Mouse (Mus musculus) left cerebral cortex, postnatal 25 days (tissue): ENCODE data around the gene Nuak2. TPM values are rescaled to one million over a fixed set of nuclear protein-coding genes. Genes with fewer than 3 reads are reported as not detected.

Source experiments
- DNase-seq, 2 experiments: peaks; one replicate each; pipeline ENCODE4 v3.0.0; 2022; ENCODE audit warnings: low spot score in 2 of 2, mixed read lengths in 1 of 2
- intact Hi-C: fragments of 180-260 bp; cut with DNase I; formaldehyde crosslinking; loops from one replicate; pipeline ENCODE4 v1.15.1; 2025
- total RNA-seq, 2 experiments: library from RNA; stranded (reverse); gene quantifications; 2 replicates each; pipeline ENCODE4 v1.2.3; 2021

Gene Nuak2
- total RNA-seq, 2 experiments from 2014 or later = 0.94 to 0.96 TPM

DNA sequence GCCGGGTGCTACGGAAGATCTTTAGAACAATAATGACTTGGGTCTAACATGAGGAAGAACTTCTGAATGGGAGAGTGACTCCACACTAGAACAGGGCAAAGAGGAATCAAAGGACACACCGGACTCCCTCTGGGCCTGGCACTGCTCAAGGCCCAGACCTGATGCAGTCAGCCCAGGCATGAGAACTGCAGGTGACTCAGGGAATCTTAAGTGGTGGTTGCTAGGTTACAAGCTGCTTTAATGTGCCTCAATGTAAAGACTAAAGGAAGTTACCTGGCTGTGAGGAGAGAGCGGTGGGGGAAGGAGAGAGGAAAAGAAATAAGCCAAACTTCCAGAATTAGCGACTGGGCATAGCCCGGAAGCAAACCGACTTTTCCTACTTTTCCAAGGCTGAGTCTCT, 20.4 kb upstream of the Nuak2 start:
- intact Hi-C loops = no loop called here
- no peak for DNase-seq

GRCm38 (mm10) chr1:132296051-132296450, 19.9 kb upstream of the Nuak2 start:
- intact Hi-C loops = no loop called here
- peak in 1 of 2 experiments; percentile 65 for DNase-seq

DNA sequence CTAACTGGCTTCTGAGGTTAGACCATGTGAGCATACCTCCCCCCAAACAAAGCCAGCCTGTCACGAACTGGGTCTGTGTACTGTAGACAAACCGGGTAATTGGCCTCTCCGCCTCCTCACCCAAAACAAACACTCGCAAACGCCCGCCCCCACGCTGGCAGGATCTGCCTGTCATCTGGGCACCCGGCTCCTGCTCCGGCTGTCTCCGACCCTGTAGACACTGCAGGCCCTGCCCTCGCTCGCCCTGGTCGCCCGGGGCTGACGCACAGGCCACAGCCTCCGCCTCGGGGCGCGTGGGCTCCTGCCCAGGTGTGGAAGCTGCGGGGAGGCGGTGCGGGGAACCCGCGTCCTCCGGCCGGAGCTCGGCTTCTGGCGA, 17.5 kb upstream of the Nuak2 start, which contains the start of gene Klhdc8a:
Gene Klhdc8a, plus strand, starts transcription at position 202 of the 376 bp plus-strand sequence.
- peak; percentile 52 to 59 for DNase-seq
- intact Hi-C loops = no loop called here

GRCm38 (mm10) chr1:132298801-132299464, 17.0 kb upstream of the Nuak2 start:
- peak in 1 of 2 experiments; percentile 48 for DNase-seq
- intact Hi-C loops = no loop called here

DNA sequence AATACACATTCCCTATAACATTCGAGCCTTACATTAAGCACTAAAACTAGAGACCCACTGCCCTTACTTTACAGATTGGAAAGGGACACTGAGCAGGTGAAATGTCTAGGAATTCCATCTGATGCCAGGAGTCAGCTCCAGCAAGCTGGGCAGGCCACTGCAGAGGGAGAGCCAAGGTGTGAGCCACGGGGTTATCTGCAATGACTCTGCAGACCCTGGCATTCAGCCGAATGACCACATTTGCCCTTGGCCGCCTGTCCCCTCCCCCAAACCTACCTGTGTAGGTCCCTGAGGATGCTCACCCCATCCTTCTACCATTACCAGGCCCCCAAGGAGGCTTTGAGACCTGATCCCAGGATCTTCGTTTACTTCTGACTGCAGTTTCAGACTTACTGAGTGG, 16.2 kb upstream of the Nuak2 start:
- no peak for DNase-seq
- intact Hi-C loops = no loop called here

GRCm38 (mm10) chr1:132301242-132301641, 14.7 kb upstream of the Nuak2 start:
- no peak for DNase-seq
- intact Hi-C loops = no loop called here

DNA sequence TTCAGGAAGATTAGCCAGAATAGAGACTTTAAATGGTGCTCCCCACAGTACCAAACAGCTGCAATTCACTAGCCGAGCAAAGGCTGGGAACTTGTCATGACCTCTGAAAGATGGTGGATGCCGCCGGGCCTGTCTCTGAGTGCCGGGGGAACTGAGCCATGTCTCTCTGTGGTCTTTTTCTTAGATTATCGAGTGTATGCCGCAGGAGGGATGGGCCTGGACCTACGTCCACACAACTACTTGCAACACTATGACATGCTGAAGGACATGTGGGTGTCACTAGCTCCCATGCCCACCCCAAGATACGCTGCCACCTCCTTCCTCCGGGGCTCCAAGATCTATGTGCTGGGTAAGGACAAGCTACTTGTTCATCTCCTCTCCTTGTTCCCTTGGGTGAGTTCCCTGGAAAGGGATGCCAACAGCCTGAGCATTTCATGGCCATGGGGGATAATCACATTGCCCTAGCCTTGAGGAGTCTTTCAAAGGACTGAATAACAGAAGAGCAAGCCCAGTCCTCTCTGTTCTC, 13.5 kb upstream of the Nuak2 start:
- intact Hi-C loops = no loop called here
- DNase-seq = no peak

DNA sequence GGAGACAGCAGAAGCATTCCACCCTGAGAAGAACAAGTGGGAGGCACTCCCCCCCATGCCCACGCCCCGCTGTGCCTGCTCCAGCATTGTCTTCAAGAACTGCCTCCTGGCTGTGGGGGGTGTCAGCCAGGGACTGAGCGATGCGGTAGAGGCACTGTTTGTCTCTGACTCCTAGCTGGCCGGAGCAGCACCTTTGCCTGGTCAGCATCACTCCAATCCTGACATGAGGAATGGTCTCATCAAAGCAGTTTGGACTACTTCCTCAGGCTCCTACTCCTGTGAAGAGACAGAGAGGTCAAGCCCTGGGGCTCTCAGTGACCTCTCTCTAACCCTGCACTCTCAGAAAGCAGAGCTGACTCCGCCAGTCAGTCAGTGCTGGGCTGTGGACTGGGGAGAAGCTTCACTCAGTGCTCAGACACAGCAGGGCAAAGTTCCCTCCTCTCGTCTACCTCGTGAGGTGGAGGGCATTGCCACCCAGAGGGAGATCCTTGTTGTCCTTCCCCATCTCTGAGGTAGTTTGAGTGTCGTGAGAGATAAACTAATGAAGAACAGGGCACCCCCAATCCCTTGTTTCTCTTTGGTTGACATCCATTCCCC, 11.2 kb upstream of the Nuak2 start:
- intact Hi-C loops = loop anchor here (5.0 kb wide), 2 partner anchors 67 to 147 kb away; no protein-coding TSS in a partner anchor
- no peak for DNase-seq

GRCm38 (mm10) chr1:132306160-132306559, 9.8 kb upstream of the Nuak2 start:
- peak; percentile 47 to 53 for DNase-seq
- intact Hi-C loops = loop anchor here (2.0 to 5.0 kb wide), 3 partner anchors 69 to 185 kb away; no protein-coding TSS in a partner anchor

DNA sequence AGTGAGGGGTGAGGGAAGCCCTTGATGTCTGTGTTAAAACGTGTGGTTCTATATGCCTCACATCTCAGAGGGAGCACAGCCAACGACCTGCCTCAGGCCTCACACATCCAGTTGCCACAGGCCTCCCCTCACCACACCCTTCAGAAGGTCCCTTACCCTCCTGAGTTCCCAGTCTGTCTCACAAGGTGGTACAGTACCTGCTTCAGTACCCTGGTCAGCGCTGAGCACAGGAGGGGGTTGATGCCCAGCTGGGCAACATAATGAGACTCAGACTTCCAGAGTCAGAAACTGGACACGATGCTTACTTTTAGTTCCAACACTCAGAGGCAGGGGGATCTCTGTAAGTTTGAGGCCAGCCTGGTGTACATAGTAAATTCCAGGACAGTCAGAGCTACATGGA, 9.1 kb upstream of the Nuak2 start:
- intact Hi-C loops = loop anchor here (2.0 to 5.0 kb wide), 3 partner anchors 70 to 186 kb away; no protein-coding TSS in a partner anchor
- DNase-seq = no peak

DNA sequence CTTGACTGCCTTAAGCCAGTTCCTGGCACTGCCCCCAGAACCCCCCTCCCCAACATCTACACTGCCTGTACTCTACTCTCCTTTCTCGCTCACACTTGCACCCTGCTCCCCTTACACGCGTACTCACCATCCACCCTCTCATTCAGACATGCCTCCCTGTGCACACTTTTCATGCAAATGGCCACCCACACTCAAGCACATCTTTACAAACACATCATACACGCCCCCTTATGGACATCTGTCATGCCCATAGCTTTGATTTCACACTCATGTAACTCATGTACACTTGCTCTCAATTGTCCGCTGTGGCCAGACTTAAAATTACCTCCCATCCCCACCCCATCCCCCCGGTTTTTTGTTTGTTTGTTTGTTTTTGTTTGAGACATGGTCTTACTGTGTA, 8.0 kb upstream of the Nuak2 start:
- DNase-seq = peak in 1 of 2 experiments; percentile 67
- intact Hi-C loops = loop anchor here (2.0 to 5.0 kb wide), 3 partner anchors 71 to 187 kb away; no protein-coding TSS in a partner anchor

DNA sequence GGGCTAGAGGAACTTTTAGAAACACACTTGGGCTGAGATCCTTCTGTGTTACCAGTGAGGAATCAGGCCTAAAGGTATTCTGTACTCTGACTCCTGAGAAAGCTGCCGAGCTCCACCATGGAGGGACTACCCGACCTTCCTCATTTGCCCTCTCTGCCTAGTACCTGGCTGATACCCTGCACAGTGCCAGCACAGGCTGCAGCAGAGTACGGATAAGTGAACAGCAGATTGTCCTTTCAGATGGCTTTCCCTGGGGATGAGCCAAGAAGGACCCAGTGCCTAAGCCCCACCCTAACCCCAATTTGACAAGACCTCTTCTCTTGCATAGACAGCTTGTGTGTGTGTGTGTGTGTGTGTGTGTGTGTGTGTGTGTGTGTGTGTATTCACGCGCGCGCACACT, 7.3 kb upstream of the Nuak2 start:
- intact Hi-C loops = loop anchor here (5.0 kb wide), 2 partner anchors 71 to 151 kb away; no protein-coding TSS in a partner anchor
- DNase-seq = no peak

- intact Hi-C loops = no loop called here
- no peak for DNase-seq
Measured at GRCm38 (mm10) chr1:132310754-132311153, 5.2 kb upstream of the Nuak2 start.

GRCm38 (mm10) chr1:132311174-132311859, 4.6 kb upstream of the Nuak2 start:
- intact Hi-C loops = no loop called here

DNA sequence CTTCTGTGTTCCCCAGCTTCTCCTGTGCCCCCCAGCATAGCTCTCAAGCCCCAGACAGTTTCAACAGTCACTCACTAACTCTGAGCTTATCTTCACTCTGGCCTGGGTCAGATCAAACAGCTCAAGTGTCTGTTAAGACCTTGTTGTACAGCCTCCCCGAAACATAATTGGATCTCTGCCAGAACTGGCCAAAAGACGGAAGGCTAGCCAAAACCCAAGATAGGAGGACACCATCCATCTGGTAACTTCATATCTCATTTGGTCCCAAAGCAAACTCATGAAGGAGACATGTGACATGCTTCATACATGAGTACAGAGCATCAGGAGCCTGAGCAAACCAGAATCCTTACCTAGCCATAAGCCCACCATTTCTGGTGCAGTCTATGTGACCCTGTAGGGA, 3.9 kb upstream of the Nuak2 start:
- DNase-seq = no peak
- intact Hi-C loops = loop anchor here (1.0 kb wide), 1 partner anchor 43 kb away; no protein-coding TSS in a partner anchor

More at GRCm38 (mm10) chr1:132311174-132311859, 4.6 kb upstream of the Nuak2 start:
- no peak for DNase-seq

GRCm38 (mm10) chr1:132312703-132313102, 3.2 kb upstream of the Nuak2 start:
- DNase-seq = peak; percentile 44 to 67
- intact Hi-C loops = loop anchor here (1.0 kb wide), 1 partner anchor 43 kb away; no protein-coding TSS in a partner anchor

DNA sequence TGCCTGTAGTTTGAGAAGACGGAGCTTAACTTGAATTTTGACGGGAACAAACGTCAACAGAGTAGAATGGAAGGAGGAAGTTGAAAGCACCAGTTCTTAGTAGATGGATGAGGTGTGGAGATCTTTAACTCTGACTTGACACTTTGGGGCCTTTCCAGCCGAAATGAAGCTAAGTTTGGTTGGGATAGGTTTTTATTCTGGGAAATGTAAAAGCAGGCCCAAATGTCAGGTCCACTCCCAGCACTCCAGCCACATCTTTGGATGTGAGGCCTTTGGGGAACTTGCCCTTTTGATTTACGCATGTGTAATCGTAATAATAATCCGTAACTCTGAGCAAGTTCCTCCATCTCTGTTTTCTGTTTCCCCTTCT, 684 bp downstream of the Nuak2 start:
- intact Hi-C loops = no loop called here
- DNase-seq = no peak

DNA sequence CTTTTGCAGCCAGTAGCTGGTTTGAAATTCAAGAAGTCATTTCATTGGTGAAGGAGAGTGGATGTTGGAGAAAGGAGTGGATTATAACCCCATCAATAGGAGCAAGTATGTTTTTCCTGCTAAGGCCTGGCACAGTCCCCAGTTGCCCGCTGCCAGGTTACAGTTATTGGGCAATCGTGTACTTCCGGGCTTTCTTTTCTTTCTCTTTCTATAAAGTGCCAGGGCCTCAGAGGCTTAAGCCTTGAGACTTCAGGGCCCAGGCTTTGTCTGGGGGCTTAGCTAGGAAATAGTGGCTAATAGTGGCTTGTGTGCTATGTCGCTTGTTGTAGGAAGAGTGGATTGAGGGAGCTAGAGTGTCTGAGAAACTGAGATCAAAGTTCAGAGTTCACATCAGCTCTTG, 1.5 kb downstream of the Nuak2 start:
- intact Hi-C loops = no loop called here
- no peak for DNase-seq

GRCm38 (mm10) chr1:132317894-132318863, 2.3 kb downstream of the Nuak2 start:
- intact Hi-C loops = no loop called here
- DNase-seq = no peak
